Mouse (Mus musculus) A20 (cell line): ENCODE data around the gene Cux2.
A peak's percentile ranks its signal among the peaks of the same experiment; 100 is the strongest.

ENCODE experiments used
- DNase-seq: peaks from one replicate; pipeline ENCODE4 v3.0.0-alpha.2; 2011; ENCODE audit warnings: low read depth, low spot score

The Cux2 gene

DNA sequence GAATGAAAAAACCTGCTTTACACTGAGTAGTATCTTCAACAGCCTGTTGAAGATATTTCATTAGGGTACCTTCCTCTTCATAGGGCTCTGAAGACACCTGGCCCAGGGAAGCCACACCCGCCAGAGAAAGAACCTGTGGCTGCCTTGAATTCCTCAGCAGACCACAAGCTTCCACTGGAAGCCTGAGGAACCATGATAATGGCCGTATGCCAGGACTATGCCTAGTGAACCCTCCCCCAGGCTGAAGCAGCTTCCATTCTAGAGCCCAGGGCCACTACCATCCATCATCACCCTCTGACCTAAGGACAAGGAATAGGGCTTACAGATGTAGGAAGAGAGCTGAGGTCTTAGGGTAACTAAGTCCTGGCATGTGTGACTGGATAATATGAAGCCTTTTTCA is 229.7 kb downstream of the Cux2 start:
- no peak for DNase-seq

DNA sequence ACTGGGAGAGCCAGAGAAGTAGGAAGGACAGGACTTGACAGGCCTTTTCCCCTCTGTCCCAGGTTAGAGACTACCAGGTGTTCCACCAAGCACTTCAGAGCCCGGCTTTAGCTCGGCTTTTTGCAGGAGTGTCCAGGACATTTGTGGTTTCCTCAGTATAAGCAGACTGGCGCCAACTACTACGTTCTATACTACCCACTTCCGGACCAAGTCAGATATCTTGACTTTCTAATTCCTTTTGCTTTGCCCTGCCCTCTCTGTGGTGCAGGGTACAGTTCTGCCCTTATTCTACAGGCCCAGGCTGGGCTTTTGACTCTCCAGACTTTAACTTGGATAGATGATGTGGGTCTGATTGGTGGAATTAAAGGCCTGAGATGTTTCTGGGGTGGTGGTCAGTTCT is 230.3 kb downstream of the Cux2 start:
- DNase-seq, result no peak

DNA sequence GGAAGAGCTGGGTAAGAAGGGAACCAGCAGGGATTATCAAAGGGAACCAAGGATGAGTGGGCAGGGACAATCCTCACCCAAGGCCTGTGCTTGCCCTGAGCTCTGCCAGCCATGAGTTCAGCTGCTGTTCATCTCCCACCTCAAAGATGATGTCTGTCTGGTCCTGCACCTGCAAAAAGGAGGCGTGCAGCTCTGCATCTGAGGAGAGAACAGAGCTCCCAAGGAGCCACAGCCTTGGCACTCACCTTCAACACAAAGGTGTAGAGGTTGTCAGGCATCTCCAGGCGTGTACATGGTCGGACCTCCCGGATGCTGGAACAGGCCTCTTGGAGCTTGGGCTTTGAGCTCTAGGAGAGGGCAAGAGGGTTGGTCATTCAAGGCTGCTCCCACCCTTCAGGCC is 231.0 kb downstream of the Cux2 start:
- DNase-seq, result no peak

DNA sequence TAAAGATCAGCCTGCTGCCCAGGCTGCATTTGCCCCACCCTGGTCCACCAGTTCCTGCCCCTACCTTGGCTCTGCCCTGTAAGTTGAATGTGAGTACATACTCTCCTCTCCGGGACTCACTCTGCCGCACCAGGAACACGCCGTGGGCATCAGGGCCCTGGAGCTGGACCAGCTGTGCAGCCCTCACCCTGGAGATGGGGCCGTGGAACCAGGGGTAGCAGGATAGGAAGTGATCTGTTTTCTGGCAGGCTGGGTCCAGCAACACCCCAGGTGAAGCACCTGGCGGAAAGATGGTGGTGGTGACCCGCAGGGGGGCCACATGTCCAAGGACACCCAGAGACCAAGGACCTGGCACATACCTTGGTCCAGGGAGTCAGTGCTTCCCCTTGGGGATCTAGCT is 231.5 kb downstream of the Cux2 start:
- no peak for DNase-seq

DNA sequence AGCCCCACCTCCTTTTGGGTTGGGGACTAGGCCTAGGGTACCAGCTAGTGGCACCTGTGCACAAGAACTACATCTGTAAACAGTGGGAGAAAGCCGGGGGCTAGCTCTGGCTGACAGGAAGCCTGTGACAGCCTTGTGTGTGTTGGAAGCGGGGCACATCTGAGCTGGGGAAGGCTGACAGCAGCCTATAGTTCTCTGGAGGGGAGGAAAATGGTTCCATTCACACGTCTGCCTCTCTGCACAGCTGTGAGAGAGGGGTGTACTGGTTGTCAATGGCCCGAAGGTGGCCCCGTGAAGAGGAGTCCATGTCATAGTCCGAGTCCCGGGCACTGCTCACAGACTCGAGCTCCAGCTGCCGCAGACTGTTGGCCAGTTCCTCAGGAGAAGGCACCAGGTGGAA is 232.4 kb downstream of the Cux2 start:
- no peak for DNase-seq

DNA sequence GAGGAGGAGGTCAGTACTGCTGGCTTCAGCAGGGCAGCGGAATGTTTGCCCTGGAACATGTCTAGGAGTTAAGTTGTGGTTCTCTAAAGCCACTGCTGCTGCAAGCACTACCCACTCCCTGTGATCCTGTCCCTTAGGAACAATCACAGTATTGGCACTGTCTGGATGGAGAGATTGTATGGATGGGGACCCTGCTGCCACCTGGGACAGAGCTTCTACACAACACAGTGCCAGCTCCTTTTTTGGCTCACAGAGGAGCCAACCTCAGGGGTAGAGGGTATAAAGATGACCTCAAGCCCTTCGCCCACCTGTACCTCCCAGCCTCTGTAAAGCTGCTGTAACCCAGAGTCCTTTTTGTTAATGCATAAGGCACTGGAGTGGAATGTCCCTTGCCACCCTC is 233.3 kb downstream of the Cux2 start:
- no peak for DNase-seq

DNA sequence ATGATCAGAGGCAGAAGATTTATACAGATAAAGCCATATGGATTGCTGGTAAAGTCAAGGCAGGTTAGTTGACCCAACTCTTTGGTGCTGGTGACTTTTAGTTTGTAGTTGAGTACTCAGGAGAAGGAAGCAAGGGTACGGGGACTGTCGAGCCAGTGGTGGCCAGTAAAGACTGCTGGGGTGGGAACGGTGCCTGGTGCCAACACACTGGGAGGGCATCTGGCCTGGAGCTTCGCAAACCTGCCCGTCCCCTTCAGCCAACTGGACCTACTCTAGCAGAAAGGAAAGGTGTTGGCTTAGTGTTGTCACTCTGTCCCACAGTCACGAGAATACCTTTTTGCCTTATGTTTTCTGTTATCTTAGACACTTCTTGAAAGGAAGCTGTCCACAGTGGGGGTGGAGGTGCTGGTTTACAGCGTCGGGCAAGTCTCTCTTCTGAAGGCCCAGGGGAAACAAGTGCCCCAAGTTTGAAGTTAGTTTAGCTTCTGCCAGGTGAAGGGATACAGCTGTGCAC is 234.0 kb downstream of the Cux2 start:
- no peak for DNase-seq

DNA sequence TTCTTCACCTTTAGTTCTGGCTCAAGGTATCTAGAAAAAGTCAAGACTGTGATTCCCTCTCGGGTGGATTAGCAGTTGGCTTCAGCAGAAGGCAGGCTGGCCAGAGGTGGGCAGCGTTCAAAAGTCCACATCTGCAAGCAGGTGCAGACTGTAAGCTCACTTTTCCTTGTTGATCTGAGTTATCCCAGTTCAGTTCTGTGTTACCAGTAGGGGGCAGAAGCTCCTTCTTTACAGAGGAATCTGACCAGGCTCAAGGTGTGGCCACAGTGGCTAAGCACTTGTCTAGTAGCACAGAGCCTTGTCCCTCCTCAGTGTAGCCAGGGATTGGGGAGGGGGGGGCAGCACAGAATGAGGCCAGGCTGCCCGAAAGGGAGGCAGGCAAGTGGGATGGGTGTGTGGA is 234.8 kb downstream of the Cux2 start:
- peak; percentile 68 for DNase-seq

DNA sequence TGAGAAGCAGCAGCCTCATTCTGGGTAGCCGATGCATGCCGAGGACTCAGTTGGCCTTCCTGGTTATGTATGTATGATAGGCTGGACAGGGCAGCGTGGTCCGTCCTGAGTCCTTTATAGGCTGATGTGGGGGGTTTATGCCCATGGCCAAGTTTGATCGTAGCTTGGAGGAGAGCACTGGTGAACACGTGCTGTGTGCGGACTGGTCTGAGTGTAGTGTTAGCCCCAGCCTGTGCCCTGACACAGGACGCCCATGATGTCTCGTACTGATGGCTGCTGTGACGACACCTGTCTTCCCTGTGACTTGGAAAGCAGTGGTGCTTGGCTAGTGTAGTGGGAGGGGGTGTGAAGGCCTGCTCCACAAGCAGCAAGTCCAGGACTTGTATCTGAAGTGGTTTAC is 236.2 kb downstream of the Cux2 start:
- DNase-seq, result no peak

DNA sequence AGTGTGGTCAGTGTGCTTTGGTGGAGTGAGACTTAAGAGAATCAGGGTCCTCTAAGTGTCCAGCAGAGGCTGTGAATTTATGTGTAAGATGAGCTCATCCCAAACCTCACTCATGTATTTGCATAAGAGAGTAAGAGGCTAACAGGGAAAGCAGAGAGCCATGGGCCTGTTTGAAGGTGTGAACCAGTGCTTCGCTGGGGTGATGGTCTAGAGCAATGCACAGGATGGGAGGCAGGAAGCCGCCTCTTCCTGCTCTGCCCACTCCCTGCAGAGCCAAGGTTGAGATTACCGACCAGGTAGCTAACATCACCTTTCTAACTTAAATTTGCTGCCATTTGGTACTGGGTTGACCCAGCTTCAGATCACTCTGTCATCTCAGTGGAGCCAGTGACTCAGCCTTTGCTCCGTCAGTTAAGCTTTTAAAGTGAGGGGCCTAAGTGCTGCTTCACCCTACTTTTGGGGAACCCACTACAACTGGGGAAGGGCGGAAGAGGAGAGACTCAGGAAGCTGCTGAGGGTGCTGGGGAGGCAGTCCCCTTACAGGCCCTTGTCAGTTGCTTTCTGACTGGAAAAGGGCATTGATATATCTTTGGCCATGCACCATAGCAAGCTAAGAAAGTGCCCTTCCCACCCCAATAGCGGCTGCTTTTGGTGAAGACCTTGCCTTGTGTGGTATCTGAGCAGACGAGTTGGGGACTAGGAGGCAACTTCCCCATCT is 237.2 kb downstream of the Cux2 start:
- no peak for DNase-seq

DNA sequence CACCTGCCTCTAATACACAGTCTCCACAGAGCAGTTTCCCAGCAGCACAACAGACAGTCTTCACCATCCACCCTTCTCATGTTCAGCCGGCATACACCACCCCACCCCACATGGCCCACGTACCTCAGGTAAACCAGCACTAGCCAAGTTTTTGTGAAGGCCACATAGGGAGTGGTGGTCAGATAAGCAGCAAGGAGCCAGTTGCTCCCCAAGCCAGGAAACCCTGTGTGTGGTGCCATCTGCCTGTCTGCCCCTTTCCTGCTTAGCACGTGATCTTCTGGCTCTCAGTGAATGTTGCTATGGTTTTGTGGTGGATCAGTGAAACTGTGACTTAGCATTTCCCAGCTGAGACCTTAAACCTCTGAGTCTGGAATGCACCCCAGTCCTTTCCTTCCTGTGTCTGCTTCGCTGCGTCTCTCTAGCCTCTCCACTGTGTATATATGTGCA is 238.4 kb downstream of the Cux2 start:
- no peak for DNase-seq

DNA sequence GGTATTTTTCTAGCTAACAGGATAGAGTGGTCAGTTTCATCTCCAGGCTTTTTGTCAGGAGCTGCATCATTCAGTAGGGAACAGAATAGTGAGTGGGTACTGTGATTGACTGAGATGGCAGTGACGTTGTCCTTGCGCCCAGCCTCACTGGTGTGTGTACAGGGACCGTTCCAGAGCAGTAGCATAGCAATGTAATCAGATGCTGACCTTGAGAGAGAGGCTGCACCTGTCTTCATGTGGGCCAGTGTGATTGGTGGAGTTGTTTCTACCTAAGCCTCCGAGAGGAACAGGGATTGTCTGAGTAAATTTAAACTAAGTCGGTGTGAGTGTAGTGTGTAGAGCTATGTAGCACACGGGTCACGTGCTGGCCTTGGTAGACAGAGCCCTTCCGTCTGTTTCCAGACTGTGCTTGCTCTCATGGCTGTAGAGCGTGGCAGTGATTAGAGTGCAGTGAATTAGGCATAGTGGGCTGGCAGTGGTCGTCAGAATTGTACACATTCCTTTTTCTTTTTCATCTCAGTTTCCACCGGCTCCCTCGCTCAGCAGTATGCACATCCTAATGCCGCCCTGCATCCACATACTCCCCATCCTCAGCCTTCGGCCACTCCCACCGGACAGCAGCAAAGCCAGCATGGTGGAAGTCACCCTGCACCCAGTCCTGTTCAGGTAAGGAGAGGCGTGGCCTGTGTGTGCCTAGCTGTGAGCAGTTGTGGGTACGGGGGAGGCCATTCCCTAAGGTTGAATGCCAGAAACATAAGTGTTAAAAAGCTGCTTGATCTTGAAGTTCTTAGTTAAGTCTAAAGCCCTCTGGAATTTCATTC is 239.4 kb downstream of the Cux2 start:
- no peak for DNase-seq

DNA sequence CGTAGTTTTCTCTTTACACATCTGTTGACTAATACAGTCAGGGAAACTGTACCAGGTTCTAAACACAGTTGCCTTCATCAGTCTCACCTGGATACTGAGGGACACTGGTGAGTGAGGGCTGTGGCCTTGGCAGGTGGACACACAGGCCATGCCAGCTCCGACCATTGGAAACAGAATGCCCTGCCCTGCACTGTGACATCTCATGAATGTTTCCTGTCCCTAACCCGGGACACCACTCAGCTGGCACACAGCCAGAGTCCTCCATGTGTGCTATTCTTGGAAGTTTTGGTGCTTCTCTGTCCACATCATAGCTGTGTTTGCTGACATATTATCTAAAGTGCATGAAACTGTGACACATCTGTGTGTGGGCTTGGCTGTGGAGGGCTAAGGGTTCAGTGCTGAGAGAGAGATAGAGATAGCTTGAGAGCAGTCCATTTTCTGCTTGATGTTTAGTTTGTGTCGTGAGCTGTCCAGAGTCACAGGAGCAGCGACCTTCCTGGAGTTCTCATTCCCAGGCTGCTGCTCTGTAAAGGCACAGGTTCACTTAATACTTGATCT is 240.2 kb downstream of the Cux2 start:
- no peak for DNase-seq

DNA sequence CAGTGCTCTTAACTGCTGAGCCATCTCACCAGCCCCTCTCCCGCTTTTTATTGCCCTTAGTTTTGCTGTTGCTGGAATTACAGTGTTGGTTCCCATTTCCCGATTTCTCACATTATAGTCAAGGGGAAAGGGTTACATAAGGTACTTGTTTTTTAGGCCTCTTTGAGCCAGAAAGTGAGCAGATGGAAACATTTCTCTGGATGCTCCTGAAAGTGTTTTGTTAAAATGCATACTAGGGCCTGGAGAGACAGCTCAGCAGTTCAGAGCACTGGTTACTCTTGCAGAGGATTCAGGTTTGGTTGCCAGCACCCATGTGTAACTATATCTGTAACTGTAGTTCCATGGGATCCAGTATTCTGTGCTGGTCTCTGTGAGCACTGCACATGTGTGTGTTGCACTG is 241.7 kb downstream of the Cux2 start:
- DNase-seq, result no peak

DNA sequence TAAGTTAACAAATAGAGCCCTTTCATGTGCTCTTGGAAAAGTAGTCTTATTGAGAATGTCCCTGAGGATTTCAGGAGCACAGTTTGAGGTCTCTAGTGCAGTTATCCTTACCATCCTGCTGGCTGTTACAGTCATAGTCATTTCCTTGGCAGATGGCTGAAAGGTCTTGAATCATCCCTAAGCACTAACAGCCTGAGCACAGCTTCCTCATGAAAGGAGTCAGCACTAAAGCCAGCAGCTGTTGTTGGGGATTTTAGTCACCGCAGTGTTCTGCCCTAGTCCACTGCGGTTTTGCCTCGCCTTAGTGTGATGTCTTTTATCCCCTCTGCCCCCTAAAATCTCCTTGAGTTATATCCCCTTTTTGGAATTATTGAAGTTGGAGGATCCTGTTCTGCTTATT is 242.7 kb downstream of the Cux2 start:
- no peak for DNase-seq
